ENCODE assay signal across 8 mouse cellular contexts in the genomic region with DNA sequence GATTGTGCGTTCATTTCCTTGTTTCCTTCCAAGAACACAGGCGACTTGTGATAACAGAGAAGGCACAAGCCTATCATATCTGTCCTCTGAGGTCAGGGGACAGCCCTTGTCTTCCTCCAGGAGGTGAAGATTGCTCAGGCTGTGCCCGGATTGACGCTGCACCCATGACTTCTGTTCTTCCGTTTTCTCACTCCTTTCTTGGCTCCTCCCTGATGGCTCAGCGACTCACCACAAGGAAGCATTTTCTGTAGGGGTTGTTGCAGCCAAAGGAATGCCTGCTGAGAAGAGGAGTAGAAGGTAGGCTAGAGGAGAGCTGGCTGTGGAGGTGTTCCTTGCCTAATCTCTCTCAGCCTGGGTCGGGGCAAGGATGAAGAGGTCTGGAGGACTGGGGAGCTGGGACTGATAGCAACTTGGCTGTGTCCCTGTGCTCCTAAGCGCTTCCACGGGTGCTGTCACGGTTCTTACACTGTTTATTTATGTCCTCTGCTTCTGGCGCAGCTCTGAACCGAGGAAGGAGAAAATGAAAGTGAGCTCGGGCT. TPM values are rescaled to one million over a fixed set of nuclear protein-coding genes. Genes with fewer than 3 reads are reported as not detected.
A peak's percentile ranks its signal among the peaks of the same experiment; 100 is the strongest.
DNase-seq lines count a peak whose midpoint lies in the region; ATAC-seq and TF ChIP-seq lines count a peak whose summit lies in the region.

No protein-coding gene starts in this region.

- peak overlapping the region; percentile 48 for H3K4me3 ChIP-seq in heart, embryonic 16.5 days (ENCODE audit: low read length)
- peak overlapping the region; percentile 25 for H3K4me3 ChIP-seq in limb, embryonic 13.5 days
- peak overlapping the region; percentile 8; the same call in 1 of the 2 replicates for H3K4me3 ChIP-seq in midbrain, postnatal 0 days (ENCODE audit: low read depth, low read length)

- peak overlapping the region; percentile 65 for H3K9ac ChIP-seq in heart, embryonic 16.5 days (ENCODE audit: low read length)
- H3K9ac ChIP-seq in limb, embryonic 13.5 days, result peak overlapping the region; percentile 56
- 0 out of 2 replicates have a peak overlapping the region, but pooled peaks have one; percentile 33 for H3K9ac ChIP-seq in midbrain, postnatal 0 days (replicated peaks; ENCODE audit: low read length, poor library complexity, severe bottlenecking)

- peak overlapping the region; percentile 71 for H3K27ac ChIP-seq in heart, embryonic 16.5 days (ENCODE audit: low read length)
- no peak overlapping the region for H3K27ac ChIP-seq in limb, embryonic 13.5 days
- H3K27ac ChIP-seq in midbrain, postnatal 0 days (ENCODE audit: low read depth, low read length), result peak overlapping the region; percentile 67

- ATAC-seq in heart, embryonic 16.5 days (replicated peaks; ENCODE audit: extremely low read depth, insufficient read depth, low FRiP score), result peak; percentile 20
- no peak for ATAC-seq in limb, embryonic 13.5 days (ENCODE audit: low FRiP score, low read depth)
- no peak for ATAC-seq in midbrain, postnatal 0 days (ENCODE audit: low FRiP score)

- H3K9me3 ChIP-seq in heart, embryonic 16.5 days (replicated peaks; ENCODE audit: control insufficient read depth, low read length), result no peaks in the 10 kb centered on the region
- no peaks in the 10 kb centered on the region for H3K9me3 ChIP-seq in limb, embryonic 13.5 days
- no peaks in the 10 kb centered on the region for H3K9me3 ChIP-seq in midbrain, postnatal 0 days (ENCODE audit: low read length)

- TF ChIP-seq CTCF in midbrain, postnatal 0 days (IDR thresholded peaks at IDR 0.05), result no peak

- 13% methylated on average over 13 of the region's 13 CpGs for WGBS in heart, embryonic 16.5 days
- WGBS in limb, embryonic 13.5 days, result 42% methylated on average over 13 of the region's 13 CpGs
- WGBS in midbrain, postnatal 0 days, result 44% methylated on average over 13 of the region's 13 CpGs

- H3K36me3 ChIP-seq in heart, embryonic 16.5 days (ENCODE audit: control insufficient read depth, insufficient read depth), result peaks cover 7% of the 10 kb centered on the region; the same call in 1 of the 2 replicates
- H3K36me3 ChIP-seq in limb, embryonic 13.5 days, result no peaks in the 10 kb centered on the region; the same call in 1 of the 2 replicates
- H3K36me3 ChIP-seq in midbrain, postnatal 0 days (ENCODE audit: insufficient read depth, low read length), result no peaks in the 10 kb centered on the region

- H3K4me2 ChIP-seq in heart, embryonic 16.5 days (ENCODE audit: low read depth, low read length), result peak overlapping the region; percentile 63
- H3K4me2 ChIP-seq in limb, embryonic 13.5 days (replicated peaks), result peak overlapping the region; percentile 56
- peak overlapping the region; percentile 45 for H3K4me2 ChIP-seq in midbrain, postnatal 0 days (ENCODE audit: low read depth, low read length, poor library complexity, severe bottlenecking)

- DNase-seq in ovary, postnatal 14 days (ENCODE audit: low spot score), result peak; percentile 30
- no peak for DNase-seq in ovary, postnatal 10 days (ENCODE audit: low spot score)
- peak; percentile 25 for DNase-seq in c-Kit-negative CD71-positive TER-119-positive erythroid progenitor cells, embryonic 14.5 days (ENCODE audit: low read depth, low spot score)
- no peak for DNase-seq in midbrain, postnatal 0 days (ENCODE audit: low spot score)
- peak; percentile 60 for DNase-seq in thymus, postnatal 4 days
- no peak for DNase-seq in cerebellum, adult 9-10 months

- no peaks in the 10 kb centered on the region; the same call in 1 of the 2 replicates for H3K27me3 ChIP-seq in heart, embryonic 16.5 days (ENCODE audit: control insufficient read depth, insufficient read depth, low read length)
- no peaks in the 10 kb centered on the region for H3K27me3 ChIP-seq in limb, embryonic 13.5 days
- no peaks in the 10 kb centered on the region for H3K27me3 ChIP-seq in midbrain, postnatal 0 days (ENCODE audit: insufficient read depth, low read length)

- peaks cover 32% of the 10 kb centered on the region for H3K4me1 ChIP-seq in heart, embryonic 16.5 days (ENCODE audit: control insufficient read depth, insufficient read depth, low read length)
- peaks cover 33% of the 10 kb centered on the region for H3K4me1 ChIP-seq in limb, embryonic 13.5 days
- peaks cover 11% of the 10 kb centered on the region; the same call in 1 of the 2 replicates for H3K4me1 ChIP-seq in midbrain, postnatal 0 days (ENCODE audit: insufficient read depth, low read length)

RNA-seq across cellular contexts. Expression of gene Rnasel, which starts 2.6 kb away (rescaled TPM):
- polyA plus RNA-seq in heart, embryonic 16.5 days (2015; fragmentation: Nextera tagmentation; extraction: Ambion mirVana), result 22.1 and 28.2 TPM in 2 replicates
- polyA plus RNA-seq in limb, embryonic 13.5 days (2015; fragmentation: Nextera tagmentation; extraction: Ambion mirVana), result 12.3 and 12.4 TPM in 2 replicates
- 22.1 and 29.3 TPM in 2 replicates for total RNA-seq in midbrain, postnatal 0 days (2014; rRNA removed)
- polyA plus RNA-seq in midbrain, postnatal 0 days (2015; fragmentation: Nextera tagmentation; extraction: Ambion mirVana), result 15.7 and 17.4 TPM in 2 replicates

RNA-seq across cellular contexts. Expression of gene Rgs16, which starts 11.7 kb away (rescaled TPM):
- polyA plus RNA-seq in heart, embryonic 16.5 days (2015; fragmentation: Nextera tagmentation; extraction: Ambion mirVana), result 6.4 and 6.6 TPM in 2 replicates
- 22.6 and 23.7 TPM in 2 replicates for polyA plus RNA-seq in limb, embryonic 13.5 days (2015; fragmentation: Nextera tagmentation; extraction: Ambion mirVana)
- 7.2 and 7.6 TPM in 2 replicates for total RNA-seq in midbrain, postnatal 0 days (2014; rRNA removed)
- polyA plus RNA-seq in midbrain, postnatal 0 days (2015; fragmentation: Nextera tagmentation; extraction: Ambion mirVana), result 9.7 and 10.7 TPM in 2 replicates

Comparison
In these comparisons a context has a peak if more than half of its experiments do, and no peak if none do; other contexts are left out.
1. DNase-seq: peak in ovary, postnatal 14 days (single experiment), c-Kit-negative CD71-positive TER-119-positive erythroid progenitor cells, embryonic 14.5 days (single experiment) and thymus, postnatal 4 days (single experiment); none in ovary, postnatal 10 days (single experiment), midbrain, postnatal 0 days (single experiment) and cerebellum, adult 9-10 months (single experiment).
2. Peak in every context shown above with its lines, with median percentiles within 50 percentile points of each other: H3K4me2 ChIP-seq, H3K4me3 ChIP-seq and H3K9ac ChIP-seq.